Mouse (Mus musculus): ENCODE data around the gene Etfbkmt. TPM values are rescaled to one million over a fixed set of nuclear protein-coding genes. Genes with fewer than 3 reads are reported as not detected.
A peak's percentile ranks its signal among the peaks of the same experiment; 100 is the strongest.
"Not testable (repeated sequence)": the region's sequence is repeated elsewhere in the genome, so short reads cannot be mapped to it uniquely, and the experiment has no call there.

Gene Etfbkmt
- 1 to 10 TPM; 2.9 to 3.0 TPM for total RNA-seq (2021)
- long read RNA-seq, experiment 1 = 0 reads
- long read RNA-seq, experiment 2 = 0 reads

- DNase-seq (ENCODE audit: low spot score in 2 of 2) = no peak
Measured at GRCm38 (mm10) chr6:149139471-149139870, at the start of gene Etfbkmt. Etfbkmt (plus strand) TSS chr6:149139849.

DNA sequence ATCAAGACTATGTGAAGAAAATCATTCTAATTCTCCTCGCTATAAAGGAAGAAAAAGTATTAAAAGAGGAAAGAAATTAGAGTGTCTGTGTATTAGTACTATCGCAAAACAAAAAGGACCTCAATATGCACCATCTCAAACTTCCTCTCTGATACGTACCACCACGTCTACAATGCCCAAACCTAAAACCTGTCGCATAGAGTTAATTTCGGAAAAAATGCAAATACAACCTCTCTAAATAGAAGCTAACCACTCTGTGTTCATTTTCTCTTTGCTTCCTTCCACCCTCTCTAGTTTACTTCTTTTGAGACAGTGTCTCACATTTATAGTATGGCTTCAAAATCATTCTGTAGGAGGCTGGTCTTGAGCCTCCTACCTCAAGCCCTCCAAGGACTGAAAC is 47.2 kb upstream of the Etfbkmt start:
- DNase-seq (ENCODE audit: low spot score in 2 of 2) = no peak

DNA sequence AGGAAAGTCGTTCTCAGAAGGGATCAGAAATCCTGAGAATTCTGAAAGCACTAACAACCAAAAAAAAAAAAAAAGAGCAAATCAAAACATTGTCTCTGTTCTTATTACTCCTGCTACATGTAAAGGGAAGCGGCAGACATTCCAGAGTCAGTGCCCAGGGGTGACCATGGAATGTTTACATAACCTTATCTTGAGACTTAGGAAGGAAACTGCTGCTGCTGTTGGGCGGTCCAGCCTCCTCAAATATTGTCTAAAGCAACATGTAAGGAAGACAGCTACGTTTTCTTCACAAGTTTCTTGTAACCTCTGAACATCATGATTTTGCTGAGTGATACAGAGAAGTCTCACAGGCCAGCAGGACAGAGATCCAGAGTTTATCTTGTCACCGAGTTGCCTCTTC is 46.2 kb upstream of the Etfbkmt start:
- DNase-seq (ENCODE audit: low spot score in 2 of 2) = no peak

DNA sequence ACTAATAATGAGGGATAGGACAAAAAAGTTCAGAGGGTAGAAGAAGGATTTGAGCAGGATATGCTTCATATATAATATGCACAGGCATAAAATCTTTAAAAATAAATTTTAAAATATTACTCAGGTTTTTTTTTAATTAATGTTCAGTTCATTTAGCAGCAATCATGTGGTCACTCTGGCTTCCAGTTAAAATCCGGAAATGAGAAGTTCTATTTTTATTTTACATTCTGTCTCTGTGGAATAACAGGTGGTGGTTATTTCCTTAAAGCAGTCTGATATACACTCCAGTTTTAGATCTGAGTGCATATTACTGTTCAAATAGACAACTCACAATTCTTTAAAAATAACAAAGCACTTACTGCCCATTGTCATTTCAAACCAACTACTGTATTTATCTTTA is 45.1 kb upstream of the Etfbkmt start:
- no peak for DNase-seq (ENCODE audit: low spot score in 2 of 2)

- no peak for DNase-seq (ENCODE audit: low spot score in 2 of 2)
Measured at GRCm38 (mm10) chr6:149095389-149095788, 44.3 kb upstream of the Etfbkmt start.

- no peak for DNase-seq (ENCODE audit: low spot score in 2 of 2)
Measured at GRCm38 (mm10) chr6:149096233-149096632, 43.4 kb upstream of the Etfbkmt start.

GRCm38 (mm10) chr6:149097276-149097675 is 42.4 kb upstream of the Etfbkmt start:
- no peak for DNase-seq (ENCODE audit: low spot score in 2 of 2)

DNA sequence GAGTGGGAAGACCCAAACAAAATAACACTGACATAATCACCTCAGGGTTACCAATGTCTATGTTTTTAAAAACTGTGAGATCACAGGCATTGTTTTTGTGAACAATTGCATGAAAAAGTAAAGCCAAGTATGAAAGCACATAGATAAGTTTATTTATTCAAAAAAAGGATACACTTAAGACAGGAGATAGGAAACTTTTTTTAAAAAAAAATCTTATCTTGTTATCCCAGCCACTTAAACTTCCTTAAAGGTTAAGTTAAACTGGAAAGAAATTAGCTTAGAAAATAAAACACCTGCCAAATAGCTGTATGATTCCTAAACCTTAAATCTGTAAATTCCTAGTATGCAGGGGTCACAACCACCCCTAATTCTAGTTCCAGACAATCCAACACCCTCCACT is 40.7 kb upstream of the Etfbkmt start:
- DNase-seq (ENCODE audit: low spot score in 2 of 2) = no peak

DNA sequence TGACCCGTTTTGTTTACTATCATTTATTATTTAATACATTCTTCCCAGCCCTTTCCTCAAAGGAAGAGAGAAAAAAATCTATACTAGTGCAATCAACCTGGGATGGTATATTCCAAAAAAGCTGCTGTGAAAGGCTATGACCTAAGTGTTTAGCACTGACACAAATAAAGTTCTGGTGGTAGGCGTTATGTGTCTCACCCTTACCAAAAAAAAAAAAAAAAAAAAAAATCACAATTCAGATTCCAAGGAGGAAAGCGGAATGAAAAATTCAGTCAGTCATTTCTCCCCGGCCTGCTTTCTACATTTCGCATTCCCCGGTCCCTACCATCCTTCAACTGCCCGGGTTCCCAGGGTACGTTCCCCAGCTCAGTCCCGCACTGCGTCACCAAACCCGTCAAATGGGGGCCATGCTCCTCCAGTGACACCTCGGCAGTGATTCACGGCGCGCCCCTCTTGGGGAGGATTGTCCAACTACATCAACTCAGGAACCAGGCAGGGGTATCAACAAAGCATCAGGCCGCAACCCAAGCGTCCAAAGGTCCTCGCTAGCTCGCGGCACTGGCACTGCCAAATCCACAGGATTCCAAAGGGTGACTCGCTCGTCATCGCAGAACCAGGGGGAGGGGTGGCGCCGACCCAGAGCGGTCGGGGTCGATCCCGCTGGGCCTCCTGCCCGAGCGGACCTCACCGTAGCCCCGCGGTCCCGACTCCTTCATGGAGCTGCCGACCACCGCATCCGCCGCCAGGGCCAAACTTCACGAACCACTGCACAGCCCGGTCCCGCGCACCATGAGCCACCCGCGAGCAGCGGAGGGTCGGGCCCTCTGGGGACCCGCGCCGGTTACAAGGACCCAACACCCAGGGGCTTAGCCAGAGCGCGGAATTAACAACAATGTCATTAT is 39.2 kb upstream of the Etfbkmt start:
- DNase-seq (ENCODE audit: low spot score in 2 of 2) = peak; percentile 59 to 75

- DNase-seq (ENCODE audit: low spot score in 2 of 2) = peak; percentile 81 to 83
Measured at GRCm38 (mm10) chr6:149101076-149101942, 38.3 kb upstream of the Etfbkmt start, which contains the start of gene Dennd5b. Dennd5b (minus strand) TSS chr6:149101680.

GRCm38 (mm10) chr6:149101943-149102243 is 37.8 kb upstream of the Etfbkmt start:
- DNase-seq (ENCODE audit: low spot score in 2 of 2) = no peak

DNA sequence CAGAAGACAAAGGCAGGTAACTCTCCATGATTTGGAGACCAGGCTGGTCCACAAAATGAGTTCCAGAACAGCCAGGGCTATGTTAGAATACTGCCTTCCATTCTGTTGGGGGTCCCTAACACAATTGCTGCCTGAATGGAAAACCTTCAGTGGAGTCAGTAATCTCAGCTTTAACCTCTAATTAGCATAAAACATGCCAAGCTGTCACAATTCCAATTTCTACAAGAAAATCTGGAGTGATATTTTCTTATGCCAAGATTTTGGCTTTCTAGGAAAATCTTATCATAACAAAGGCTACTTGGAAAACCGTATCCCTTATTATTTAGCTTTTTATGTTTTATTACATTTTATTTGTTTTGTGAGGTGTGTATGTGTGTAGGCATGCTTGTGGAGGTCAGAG is 36.2 kb upstream of the Etfbkmt start:
- no peak for DNase-seq (ENCODE audit: low spot score in 2 of 2)

DNA sequence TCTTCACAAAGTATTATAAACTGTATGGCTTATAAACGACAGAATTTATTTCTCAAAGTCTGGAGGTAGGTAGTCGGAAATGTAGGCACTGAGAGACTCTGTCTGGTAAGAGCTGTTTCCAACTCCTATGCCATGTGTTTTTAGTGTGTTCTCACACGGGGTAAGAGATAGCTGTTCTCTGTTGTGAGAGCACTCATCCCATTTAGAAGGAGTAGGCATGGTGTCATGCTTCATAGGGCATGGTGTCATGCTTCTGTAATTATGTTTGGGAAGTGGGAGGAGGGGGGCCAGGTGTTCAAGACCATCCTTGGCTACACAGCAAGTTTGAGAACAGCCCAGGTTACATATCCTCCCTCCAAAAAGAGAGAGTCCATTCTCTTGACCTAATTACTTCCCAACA is 32.0 kb upstream of the Etfbkmt start:
- no peak for DNase-seq (ENCODE audit: low spot score in 2 of 2)

DNA sequence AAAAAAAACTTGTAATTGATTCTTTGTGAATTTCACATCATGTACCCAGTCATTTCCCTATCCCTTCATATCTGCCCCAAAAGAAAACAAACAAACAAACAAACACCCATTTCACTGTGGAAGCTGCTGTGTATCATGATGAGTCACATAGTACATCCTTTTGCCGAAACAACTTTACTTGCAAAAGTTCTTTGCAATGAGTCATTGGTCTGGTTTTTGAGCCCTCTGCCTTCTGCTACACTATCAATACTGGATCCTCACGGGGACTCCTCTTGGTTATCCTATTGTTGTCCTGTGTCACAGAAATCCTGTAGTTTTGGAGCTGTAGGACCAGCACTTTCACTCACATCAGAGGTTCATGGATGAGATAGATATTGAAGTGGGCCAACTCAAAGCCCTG is 30.7 kb upstream of the Etfbkmt start:
- DNase-seq (ENCODE audit: low spot score in 2 of 2) = no peak

- no peak for DNase-seq (ENCODE audit: low spot score in 2 of 2)
Measured at GRCm38 (mm10) chr6:149116992-149117391, 22.7 kb upstream of the Etfbkmt start.

DNA sequence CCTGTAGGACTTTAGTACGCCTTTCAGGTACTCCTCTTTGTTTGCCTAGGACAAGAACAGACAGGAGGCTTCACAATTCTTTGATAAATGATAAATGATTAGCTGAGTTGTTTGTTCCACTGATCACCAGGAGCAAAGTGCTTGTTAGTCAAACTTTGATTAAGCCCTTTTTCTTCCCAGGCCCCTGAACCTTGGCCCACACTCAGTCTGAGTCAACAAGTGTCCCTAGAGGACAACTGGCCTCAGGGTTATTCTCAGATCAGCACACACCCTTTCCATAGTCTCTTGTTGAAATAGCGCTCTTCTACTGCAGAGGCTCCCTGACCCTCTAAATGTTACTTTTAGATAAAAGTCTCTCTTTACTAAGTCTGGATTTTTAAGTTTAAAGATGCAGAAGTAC is 20.7 kb upstream of the Etfbkmt start:
- no peak for DNase-seq (ENCODE audit: low spot score in 2 of 2)

GRCm38 (mm10) chr6:149119853-149120252 is 19.8 kb upstream of the Etfbkmt start:
- peak; percentile 35 to 82 for DNase-seq (ENCODE audit: low spot score in 2 of 2)

GRCm38 (mm10) chr6:149123042-149123441 is 16.6 kb upstream of the Etfbkmt start:
- no peak for DNase-seq (ENCODE audit: low spot score in 2 of 2)

DNA sequence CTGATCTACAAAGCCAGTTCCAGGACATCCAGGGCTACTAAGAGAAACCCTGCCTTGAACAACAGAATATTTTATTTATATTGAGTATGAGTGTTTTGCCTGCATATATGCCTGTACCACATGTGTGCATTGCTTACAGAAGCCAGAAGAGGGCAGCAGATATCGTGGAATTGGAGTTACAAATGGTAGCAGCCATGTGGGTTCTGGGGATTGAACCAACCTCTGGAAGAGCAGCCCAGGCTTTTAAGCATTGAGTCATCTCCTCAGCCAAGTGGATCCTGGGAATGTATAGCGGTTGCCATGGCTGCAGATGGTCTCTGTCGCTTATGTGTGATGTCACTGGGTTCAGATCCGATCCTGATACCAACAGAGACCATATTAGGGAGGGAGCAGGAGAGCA is 13.0 kb upstream of the Etfbkmt start:
- peak; percentile 8 to 17 for DNase-seq (ENCODE audit: low spot score in 2 of 2)

DNA sequence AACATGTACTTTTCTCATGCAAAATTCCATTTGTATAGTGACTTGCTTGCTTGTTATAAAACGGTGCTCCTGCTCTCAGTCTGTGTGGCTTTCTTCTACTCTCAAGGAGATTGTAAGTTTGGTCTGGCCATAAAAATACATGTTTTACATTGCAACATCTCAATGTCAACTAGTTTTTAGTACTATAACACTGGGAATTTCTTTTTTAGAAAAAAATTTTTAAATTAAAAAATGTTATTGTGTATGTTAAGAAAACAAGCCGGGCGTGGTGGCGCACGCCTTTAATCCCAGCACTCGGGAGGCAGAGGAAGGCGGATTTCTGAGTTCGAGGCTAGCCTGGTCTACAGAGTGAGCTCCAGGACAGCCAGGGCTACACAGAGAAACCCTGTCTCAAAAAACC is 9.8 kb upstream of the Etfbkmt start, which contains the start of gene Gm10203:
TSS of gene Gm10203 (plus strand) at position 301 of the 400 bp plus-strand sequence.
- not testable (repeated sequence) for DNase-seq (ENCODE audit: low spot score in 2 of 2)

DNA sequence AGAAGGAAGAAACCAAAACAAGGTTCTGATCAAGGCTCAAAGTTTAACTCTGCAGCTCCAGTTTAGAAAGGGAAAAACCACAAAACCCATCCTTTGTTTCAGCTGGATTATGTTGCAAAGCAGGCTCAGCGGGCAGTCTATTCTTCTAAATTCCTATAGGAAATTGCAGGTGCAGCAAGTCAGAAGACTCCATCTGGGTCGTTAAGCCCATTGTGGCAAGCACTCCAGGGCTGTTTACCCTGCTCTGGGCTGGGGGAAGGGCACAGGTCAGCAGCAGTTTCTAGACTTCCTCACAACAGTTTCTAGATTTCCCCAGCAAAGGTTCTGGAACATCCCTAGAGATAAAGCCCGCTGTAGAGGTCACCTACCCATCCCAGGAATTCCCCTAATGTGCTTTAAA is 8.5 kb upstream of the Etfbkmt start:
- DNase-seq (ENCODE audit: low spot score in 2 of 2) = no peak

All from layer of hippocampus, postnatal 14 days (tissue).